Mouse (Mus musculus): ENCODE results near the gene Hdac4. TPM values are rescaled to one million over a fixed set of nuclear protein-coding genes. Genes with fewer than 3 reads are reported as not detected.

Gene Hdac4
- polyA plus RNA-seq, 1 experiment: 35.1 TPM

DNA sequence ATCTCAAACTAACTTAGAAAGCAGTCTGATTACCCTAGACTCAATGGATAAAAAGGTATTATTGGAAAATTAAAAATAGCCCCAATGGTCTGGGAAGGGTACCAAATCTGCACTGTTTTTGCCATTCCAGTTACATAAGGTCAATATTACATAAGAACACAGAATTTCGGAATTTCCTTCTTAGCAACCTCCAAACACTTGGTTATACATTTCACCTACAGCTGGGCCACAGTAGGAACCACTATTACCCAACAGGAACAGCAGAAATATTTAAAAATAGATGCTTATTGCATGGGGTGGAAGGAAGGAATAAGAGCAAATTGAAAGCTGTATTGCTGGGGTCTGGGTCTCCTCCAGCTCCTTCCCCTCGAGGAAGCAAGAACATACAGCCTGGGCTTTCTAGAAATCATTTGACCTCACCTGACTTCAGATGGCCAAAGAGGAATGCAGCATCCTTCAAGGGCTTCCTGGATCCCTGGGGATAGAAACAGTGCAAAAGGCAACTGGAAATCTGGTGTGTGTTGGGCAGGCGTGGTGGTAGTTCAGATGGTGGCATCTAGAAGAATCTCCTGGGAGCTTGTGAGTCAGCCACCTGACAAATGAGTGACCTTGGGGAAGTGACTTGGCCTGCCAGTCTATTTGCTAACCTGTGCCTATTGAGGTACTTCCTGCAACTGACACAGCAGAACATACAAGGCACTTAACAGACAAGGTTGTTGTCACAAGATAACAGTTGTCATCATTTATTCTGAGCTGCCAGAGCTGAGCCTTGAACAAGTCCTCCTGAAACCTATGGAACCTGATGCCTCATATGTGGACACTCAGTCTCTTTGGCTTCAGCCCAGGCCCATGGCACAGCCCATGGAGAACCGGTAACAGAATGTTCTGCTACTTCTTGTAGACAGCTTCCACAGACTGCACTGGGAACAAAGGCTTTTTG, 146.8 kb downstream of the Hdac4 start:
- H3K4me1 ChIP-seq (ENCODE audit: control insufficient read depth, insufficient read depth, low read length): peaks cover 13% of the 10 kb centered on the region
- TF ChIP-seq CTCF (IDR thresholded peaks at IDR 0.05; ENCODE audit: extremely low read depth, insufficient read depth, low read length): no peak
- no peak for TF ChIP-seq POLR2A (IDR thresholded peaks at IDR 0.05; ENCODE audit: extremely low read depth, insufficient read depth, low read length)
- H3K27ac ChIP-seq (ENCODE audit: insufficient read depth, low read length): no peak overlapping the region; the same call in 1 of the 2 replicates
- H3K4me3 ChIP-seq (ENCODE audit: insufficient read depth, low read length): no peak overlapping the region

DNA sequence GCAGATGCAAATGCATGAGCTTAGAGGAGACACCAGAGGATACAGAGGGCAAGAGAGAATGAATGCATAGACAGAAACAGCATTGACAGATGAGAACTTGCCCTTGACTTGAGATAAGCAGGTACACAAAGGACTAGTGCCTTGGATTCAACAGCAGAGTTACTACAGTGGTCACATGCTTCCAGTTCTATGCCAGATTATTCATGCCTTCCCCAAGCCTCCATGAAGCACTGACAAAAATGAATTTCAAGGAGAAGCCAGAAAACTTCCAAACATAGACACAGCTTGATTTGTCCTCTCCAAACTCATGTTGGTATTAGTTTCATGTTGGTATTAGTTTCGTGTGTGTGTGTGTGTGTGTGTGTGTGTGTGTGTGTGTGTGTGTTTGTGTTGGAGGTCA, 149.8 kb downstream of the Hdac4 start:
- H3K4me3 ChIP-seq (ENCODE audit: insufficient read depth, low read length): no peak overlapping the region
- TF ChIP-seq CTCF (IDR thresholded peaks at IDR 0.05; ENCODE audit: extremely low read depth, insufficient read depth, low read length) (no peak), POLR2A (IDR thresholded peaks at IDR 0.05; ENCODE audit: extremely low read depth, insufficient read depth, low read length) (no peak)
- peaks cover 11% of the 10 kb centered on the region for H3K4me1 ChIP-seq (ENCODE audit: control insufficient read depth, insufficient read depth, low read length)
- no peak overlapping the region for H3K27ac ChIP-seq (ENCODE audit: insufficient read depth, low read length)

DNA sequence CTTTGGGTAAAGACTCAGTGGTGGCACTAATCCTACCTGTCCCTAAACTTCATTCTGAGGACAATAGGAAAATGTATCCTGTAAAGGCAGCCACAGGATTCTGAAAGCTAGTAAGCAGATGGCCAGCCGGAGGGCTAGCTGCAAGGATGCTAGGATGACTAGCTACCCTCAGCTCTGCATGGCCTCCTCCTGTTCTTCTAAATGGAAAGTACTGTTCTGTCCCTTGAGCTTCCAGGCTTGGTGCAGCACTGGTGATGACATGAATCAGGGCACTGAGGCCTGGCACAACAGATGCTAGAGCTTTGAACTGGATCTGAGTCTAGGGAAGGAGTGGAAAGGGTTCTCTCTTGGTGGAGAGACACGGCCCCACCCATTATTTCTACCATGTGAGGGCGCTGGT, 150.6 kb downstream of the Hdac4 start:
- no peak for TF ChIP-seq CTCF (IDR thresholded peaks at IDR 0.05; ENCODE audit: extremely low read depth, insufficient read depth, low read length)
- TF ChIP-seq POLR2A (IDR thresholded peaks at IDR 0.05; ENCODE audit: extremely low read depth, insufficient read depth, low read length): no peak

DNA sequence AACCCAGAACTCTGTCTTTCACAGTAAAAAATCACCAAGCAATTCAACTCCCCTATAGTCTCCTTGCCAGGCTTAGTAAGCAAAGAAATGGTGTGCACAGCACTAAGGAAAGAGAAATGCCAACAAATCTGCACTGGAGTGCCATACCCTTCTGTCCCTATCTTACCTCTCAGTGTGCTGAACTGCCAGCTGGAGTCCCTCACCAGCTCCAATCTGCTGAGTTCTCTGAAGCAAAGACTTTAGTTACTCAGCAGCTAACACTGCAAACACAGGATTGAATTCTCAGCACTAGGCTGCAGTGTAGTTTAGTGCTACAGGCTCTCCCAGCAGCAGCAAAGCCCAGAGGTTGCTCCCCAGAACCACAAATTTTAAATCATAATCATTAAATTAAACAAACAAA, 151.5 kb downstream of the Hdac4 start:
- Histone ChIP-seq H3K4me1 (ENCODE audit: control insufficient read depth, insufficient read depth, low read length) (peaks cover 11% of the 10 kb centered on the region), H3K27ac (ENCODE audit: insufficient read depth, low read length) (no peak overlapping the region), H3K4me3 (ENCODE audit: insufficient read depth, low read length) (no peak overlapping the region)
- TF ChIP-seq CTCF (IDR thresholded peaks at IDR 0.05; ENCODE audit: extremely low read depth, insufficient read depth, low read length): no peak
- no peak for TF ChIP-seq POLR2A (IDR thresholded peaks at IDR 0.05; ENCODE audit: extremely low read depth, insufficient read depth, low read length)

More for the DNA sequence above, 150.6 kb downstream of the Hdac4 start:
- H3K27ac ChIP-seq (ENCODE audit: insufficient read depth, low read length): no peak overlapping the region
- H3K4me1 ChIP-seq (ENCODE audit: control insufficient read depth, insufficient read depth, low read length): peaks cover 11% of the 10 kb centered on the region
- H3K4me3 ChIP-seq (ENCODE audit: insufficient read depth, low read length): no peak overlapping the region

DNA sequence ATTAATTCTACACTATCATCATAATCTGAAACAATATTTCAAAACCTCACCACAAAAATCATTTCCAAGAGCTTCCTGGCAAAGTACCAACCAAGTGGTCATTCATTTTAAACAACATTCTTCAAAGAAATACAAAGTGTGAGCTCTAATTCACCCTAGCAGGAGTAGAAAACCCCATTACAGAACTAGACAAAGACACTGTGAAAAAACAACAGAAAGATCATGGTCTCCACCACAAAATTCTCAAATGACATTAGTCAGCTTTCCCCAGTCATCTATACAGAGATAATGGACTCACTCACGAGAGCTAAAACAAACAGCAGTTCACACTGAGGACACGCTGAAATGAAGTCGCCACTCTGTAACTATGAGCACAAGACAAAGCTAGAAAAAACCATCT, 153.4 kb downstream of the Hdac4 start:
- Histone ChIP-seq H3K27ac (ENCODE audit: insufficient read depth, low read length) (no peak overlapping the region), H3K4me1 (ENCODE audit: control insufficient read depth, insufficient read depth, low read length) (peaks cover 8% of the 10 kb centered on the region; the same call in 1 of the 2 replicates), H3K4me3 (ENCODE audit: insufficient read depth, low read length) (no peak overlapping the region)
- TF ChIP-seq POLR2A (IDR thresholded peaks at IDR 0.05; ENCODE audit: extremely low read depth, insufficient read depth, low read length) (no peak), CTCF (IDR thresholded peaks at IDR 0.05; ENCODE audit: extremely low read depth, insufficient read depth, low read length) (no peak)

DNA sequence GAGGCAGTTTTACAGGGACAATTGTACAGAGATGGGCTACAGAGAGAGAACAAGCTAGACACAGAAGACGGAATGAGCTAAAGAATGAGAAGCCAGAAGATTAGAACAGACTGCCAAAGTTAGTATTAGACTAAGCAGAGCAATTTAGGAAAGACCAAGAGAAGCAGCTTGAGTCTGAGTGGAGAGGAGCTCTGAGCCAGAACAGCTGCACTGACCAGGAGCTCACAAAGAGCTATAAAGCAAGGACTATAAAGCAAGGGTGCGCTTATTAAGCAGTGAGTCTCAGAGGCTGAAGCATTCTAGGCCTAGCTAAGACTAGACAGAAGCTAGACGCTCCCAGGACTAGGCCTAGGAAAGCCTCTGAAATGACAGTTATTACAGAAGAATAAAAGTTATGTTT, 154.2 kb downstream of the Hdac4 start:
- H3K4me1 ChIP-seq (ENCODE audit: control insufficient read depth, insufficient read depth, low read length): peaks cover 8% of the 10 kb centered on the region; the same call in 1 of the 2 replicates
- TF ChIP-seq POLR2A (IDR thresholded peaks at IDR 0.05; ENCODE audit: extremely low read depth, insufficient read depth, low read length) (no peak), CTCF (IDR thresholded peaks at IDR 0.05; ENCODE audit: extremely low read depth, insufficient read depth, low read length) (no peak)

DNA sequence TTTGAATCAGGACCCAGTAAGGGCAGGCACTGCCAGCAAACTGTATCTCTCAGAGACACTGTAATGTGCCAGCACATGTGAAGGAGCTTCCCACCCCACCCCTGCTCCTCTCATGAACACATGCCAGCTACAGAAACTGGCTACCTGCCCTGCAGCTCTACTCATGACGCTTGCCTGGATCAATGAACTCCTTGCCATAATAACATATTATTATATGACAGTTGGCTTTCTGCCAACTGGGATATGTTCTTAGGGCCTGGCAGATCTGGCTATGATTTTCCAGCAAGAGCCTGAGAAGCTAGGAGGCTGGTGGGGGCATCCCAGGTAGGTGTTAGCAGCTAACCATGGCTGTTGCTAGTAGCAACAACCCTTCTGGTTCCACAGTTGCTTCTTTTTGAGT, 156.8 kb downstream of the Hdac4 start:
- Histone ChIP-seq H3K27ac (ENCODE audit: insufficient read depth, low read length) (no peak overlapping the region), H3K4me3 (ENCODE audit: insufficient read depth, low read length) (no peak overlapping the region), H3K4me1 (ENCODE audit: control insufficient read depth, insufficient read depth, low read length) (peaks cover 6% of the 10 kb centered on the region; the same call in 1 of the 2 replicates)
- TF ChIP-seq CTCF (IDR thresholded peaks at IDR 0.05; ENCODE audit: extremely low read depth, insufficient read depth, low read length) (no peak), POLR2A (IDR thresholded peaks at IDR 0.05; ENCODE audit: extremely low read depth, insufficient read depth, low read length) (no peak)

More for the DNA sequence above, 154.2 kb downstream of the Hdac4 start:
- Histone ChIP-seq H3K27ac (ENCODE audit: insufficient read depth, low read length) (no peak overlapping the region), H3K4me3 (ENCODE audit: insufficient read depth, low read length) (no peak overlapping the region)

DNA sequence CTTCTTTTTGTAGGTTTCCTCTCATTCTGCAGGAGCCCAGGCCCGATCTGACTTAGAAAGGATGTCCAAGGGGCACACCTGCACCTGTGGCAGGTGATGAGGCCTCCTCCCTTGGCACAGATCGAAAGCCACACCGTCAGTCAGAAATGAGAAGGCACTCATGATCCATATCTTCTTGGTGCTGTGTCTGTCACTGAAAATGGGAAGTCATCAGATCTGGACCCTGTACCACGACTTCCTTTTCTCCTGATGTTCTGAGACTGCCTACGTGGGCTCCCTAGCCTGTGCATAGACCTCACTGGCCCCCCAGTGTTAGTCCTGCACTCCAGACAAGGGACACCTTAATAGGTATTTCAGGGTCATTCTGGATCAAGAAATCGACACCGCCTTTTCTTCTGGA, 158.5 kb downstream of the Hdac4 start:
- no peak overlapping the region for H3K27ac ChIP-seq (ENCODE audit: insufficient read depth, low read length)
- no peak for TF ChIP-seq CTCF (IDR thresholded peaks at IDR 0.05; ENCODE audit: extremely low read depth, insufficient read depth, low read length)
- no peak for TF ChIP-seq POLR2A (IDR thresholded peaks at IDR 0.05; ENCODE audit: extremely low read depth, insufficient read depth, low read length)

DNA sequence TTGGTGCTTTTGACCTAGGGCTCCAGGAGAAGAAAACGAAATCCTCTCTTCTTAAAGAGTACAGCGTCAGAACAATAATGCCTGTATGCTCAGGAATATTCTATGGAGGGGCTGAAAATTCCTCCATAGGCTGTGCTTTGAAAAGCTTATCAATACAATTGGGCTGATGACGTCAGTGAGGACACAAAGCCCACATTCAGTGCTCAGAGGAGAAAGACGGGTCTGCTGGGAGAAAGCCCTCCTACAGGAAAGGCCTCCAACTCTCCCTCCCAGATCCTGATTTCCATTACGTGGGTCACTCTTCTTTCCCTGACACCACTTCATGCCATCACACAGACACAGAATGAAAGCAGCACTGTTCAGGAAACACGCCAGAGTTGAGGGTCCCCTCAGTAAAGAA, 159.7 kb downstream of the Hdac4 start:
- TF ChIP-seq POLR2A (IDR thresholded peaks at IDR 0.05; ENCODE audit: extremely low read depth, insufficient read depth, low read length): no peak
- Histone ChIP-seq H3K4me1 (ENCODE audit: control insufficient read depth, insufficient read depth, low read length) (peaks cover 2% of the 10 kb centered on the region; the same call in 1 of the 2 replicates), H3K27ac (ENCODE audit: insufficient read depth, low read length) (no peak overlapping the region), H3K4me3 (ENCODE audit: insufficient read depth, low read length) (no peak overlapping the region)

More for the DNA sequence above, 158.5 kb downstream of the Hdac4 start:
- H3K4me1 ChIP-seq (ENCODE audit: control insufficient read depth, insufficient read depth, low read length): peaks cover 3% of the 10 kb centered on the region; the same call in 1 of the 2 replicates
- H3K4me3 ChIP-seq (ENCODE audit: insufficient read depth, low read length): no peak overlapping the region

DNA sequence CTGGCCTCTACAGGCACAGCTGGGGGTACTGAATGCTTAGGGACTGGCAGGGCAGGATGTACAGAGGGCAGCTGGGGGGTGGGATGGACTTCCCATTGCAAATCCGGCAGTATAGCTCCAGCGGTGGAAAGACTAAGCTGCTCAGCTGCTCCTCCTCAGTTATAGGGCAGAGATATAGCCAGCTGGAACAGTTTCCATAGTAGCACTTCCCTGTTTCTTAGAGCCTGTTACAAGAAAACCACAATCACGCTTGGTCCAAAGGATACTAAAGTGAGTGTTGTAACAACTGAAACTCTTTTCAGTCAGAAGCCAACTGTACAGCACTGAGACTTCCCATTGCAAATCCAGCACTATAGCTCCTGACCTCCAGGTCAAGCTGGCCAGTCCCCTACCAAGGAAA, 161.3 kb downstream of the Hdac4 start:
- TF ChIP-seq CTCF (IDR thresholded peaks at IDR 0.05; ENCODE audit: extremely low read depth, insufficient read depth, low read length): no peak
- TF ChIP-seq POLR2A (IDR thresholded peaks at IDR 0.05; ENCODE audit: extremely low read depth, insufficient read depth, low read length): no peak
- H3K4me1 ChIP-seq (ENCODE audit: control insufficient read depth, insufficient read depth, low read length): peaks cover 2% of the 10 kb centered on the region; the same call in 1 of the 2 replicates
- no peak overlapping the region for H3K4me3 ChIP-seq (ENCODE audit: insufficient read depth, low read length)
- no peak overlapping the region for H3K27ac ChIP-seq (ENCODE audit: insufficient read depth, low read length)
